Mouse (Mus musculus): ENCODE data around the gene Ptgfrn.

GRCm38 (mm10) chr3:101003575-101004356, 106.3 kb downstream of the Ptgfrn start:
- TF ChIP-seq CTCF (IDR thresholded peaks at IDR 0.05 in 2 of 3, conservative IDR thresholded peaks at IDR 0.05 in 1 of 3; ENCODE audit: control insufficient read depth in 1 of 3, insufficient read depth in 1 of 3, low read depth in 2 of 3, low read length in 3 of 3, poor library complexity in 1 of 3, severe bottlenecking in 1 of 3): no peak
- TF ChIP-seq GATA1 (IDR thresholded peaks at IDR 0.05; ENCODE audit: low read depth, low read length): no peak
- TF ChIP-seq POLR2A (IDR thresholded peaks at IDR 0.05; ENCODE audit: control insufficient read depth in 1 of 2, insufficient read depth in 1 of 2, low read depth in 1 of 2, low read length in 2 of 2, poor library complexity in 1 of 2): no peak
- TF ChIP-seq CHD2 (IDR thresholded peaks at IDR 0.05; ENCODE audit: low read length): no peak
- TF ChIP-seq ZNF384 (IDR thresholded peaks at IDR 0.05; ENCODE audit: low read depth, low read length): no peak
- no peak for TF ChIP-seq E2F4 (IDR thresholded peaks at IDR 0.05; ENCODE audit: borderline replicate concordance, low read depth, low read length)
